Mouse (Mus musculus) CD4-positive, CD25-positive, alpha-beta regulatory T cell, adult 4 months (primary cell): ENCODE measurements around the gene Eif2b5. TPM values are rescaled to one million over a fixed set of nuclear protein-coding genes. Genes with fewer than 3 reads are reported as not detected.
A peak's percentile ranks its signal among the peaks of the same experiment; 100 is the strongest.

Experiments used
- ATAC-seq: one replicate; pipeline ENCODE4 v1.8.0; 2017
- polyA plus RNA-seq, 2 experiments: library from polyadenylated mRNA; unstranded; fragments of 100-300 nt; shearing (Covaris generic); gene quantifications; one replicate each; pipeline ENCODE4 v1.2.1; 2017

Eif2b5 gene
- polyA plus RNA-seq, 2 experiments from 2014 or later = 12.0 to 16.3 TPM

- ATAC-seq = no peak
Observed at GRCm38 (mm10) chr16:20537601-20538320, 39.1 kb downstream of the Eif2b5 start.

GRCm38 (mm10) chr16:20539649-20540048 is 41.0 kb downstream of the Eif2b5 start:
- ATAC-seq = no peak

GRCm38 (mm10) chr16:20540438-20540837 is 41.8 kb downstream of the Eif2b5 start:
- no peak for ATAC-seq

DNA sequence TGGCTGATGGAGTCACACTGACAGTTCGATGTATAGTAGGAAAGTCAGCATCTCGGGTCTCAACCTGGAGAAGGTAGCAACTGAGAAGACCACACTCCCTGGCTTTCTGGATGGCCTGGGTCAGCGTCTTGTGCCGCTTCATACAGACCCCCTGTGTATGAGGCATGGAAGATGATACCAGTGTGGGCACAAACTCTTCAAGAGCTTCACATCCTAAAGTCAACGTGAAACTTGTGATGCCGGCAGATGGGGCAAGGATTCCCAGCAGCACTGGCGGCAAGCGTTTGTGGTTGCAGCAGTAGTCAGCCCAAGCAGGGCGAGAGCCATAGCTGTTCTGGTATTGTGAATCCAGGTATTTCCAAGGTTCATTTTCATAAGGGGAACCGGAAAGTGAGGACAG is 47.1 kb downstream of the Eif2b5 start:
- ATAC-seq = no peak

DNA sequence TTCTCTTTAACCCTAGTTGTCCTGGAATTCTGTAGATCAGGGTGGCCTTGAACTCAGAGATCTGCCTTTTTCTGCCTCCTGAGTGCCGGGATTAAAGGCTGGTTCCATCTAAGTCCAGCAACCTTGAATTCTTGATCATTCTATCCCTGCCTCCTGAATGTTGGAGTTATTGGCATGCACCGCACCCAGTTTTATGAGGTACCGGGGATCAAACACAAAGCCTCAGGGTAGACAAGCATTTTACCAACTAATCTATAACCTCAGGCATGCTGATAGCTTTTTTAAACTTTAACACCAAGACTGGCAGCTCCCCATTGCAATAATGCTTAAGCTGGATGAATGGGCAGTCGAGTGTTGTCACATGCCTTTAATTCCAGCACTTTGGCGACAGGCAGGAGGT is 48.8 kb downstream of the Eif2b5 start:
- ATAC-seq = no peak

DNA sequence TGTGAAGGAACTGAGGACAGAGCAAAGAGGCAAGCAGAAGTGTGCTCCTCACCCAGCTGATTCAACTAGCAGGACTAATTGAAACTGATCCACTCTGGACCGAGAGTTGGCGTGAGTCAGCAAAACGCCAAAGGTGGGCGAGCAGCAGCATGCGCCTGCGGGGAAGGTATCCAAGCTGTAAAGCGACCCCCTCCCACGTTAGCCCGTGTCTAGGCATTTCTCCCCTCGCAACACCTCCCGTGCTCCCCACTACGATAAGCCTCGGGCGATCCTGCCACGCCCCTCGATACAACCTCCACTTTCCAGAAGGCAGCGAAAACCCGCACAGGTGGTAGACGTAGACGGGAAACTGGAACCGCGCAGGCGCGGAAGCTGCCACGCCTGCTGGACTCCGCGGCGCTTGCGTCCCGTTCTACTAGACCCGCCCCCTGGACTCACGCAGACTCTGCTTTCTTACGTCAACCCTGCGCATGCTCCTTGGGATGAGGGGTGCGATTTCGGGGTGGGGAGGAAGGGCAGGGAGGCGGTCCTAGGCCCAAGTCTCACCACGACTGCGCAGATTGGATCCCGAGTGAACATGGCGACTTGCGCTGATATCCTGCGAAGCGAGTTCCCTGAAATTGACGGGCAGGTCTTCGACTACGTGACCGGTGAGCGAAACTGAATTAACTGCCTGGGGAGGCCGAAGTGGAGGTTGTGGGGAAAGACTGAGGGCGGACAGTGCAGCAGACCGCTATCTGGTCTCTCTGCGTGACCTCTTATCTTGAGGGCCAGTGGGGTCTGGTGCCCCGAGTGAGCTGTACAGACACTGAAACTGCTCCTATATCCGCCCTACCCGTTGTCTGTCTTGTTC is 49.7 kb downstream of the Eif2b5 start, which contains the start of gene Abcf3:
TSS of gene Abcf3 (plus strand) at position 482 of the 853 bp plus-strand sequence.
- ATAC-seq = peak; percentile 97

DNA sequence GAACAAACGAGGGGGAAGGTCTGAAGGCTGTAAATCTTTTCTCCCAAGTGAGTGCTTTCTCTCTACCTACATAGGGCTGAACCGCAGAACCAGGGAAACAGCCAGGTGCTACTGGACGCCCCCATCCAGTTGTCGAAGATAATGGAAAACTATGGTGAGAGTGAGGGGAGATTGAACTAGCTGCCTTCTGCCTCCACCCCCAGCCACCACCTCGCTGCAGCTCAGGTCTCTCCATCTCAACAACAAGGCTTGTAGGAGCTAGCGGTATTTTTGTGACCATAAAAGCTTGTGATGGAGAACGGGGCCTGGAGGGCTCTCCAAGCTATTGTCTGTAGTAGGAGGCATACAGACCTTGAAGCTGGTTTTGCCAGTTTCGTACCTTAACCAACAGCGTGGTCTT is 50.5 kb downstream of the Eif2b5 start:
- no peak for ATAC-seq

- ATAC-seq = no peak
Observed at GRCm38 (mm10) chr16:20551691-20552090, 53.1 kb downstream of the Eif2b5 start.

DNA sequence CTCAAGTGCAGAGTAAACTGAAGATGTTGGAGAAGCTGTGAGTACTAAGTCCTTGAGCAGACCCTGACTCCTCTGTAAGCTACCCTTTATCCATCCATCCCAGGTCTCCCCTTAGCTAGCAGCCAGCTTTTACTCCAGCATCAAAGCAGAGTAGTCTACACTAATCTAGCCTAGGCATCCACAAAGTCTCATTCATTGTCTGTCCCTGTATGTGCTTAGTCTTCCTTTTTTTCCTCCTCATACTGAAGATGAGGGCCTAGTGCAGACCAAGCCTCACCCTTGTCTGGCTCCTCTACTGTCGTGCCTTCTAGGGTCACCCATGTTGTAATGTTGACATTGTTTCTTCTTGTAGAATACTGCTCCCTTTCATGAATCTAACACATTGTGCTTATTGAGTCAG is 54.0 kb downstream of the Eif2b5 start:
- no peak for ATAC-seq

- ATAC-seq = no peak
Observed at GRCm38 (mm10) chr16:20555000-20555399, 56.4 kb downstream of the Eif2b5 start.

DNA sequence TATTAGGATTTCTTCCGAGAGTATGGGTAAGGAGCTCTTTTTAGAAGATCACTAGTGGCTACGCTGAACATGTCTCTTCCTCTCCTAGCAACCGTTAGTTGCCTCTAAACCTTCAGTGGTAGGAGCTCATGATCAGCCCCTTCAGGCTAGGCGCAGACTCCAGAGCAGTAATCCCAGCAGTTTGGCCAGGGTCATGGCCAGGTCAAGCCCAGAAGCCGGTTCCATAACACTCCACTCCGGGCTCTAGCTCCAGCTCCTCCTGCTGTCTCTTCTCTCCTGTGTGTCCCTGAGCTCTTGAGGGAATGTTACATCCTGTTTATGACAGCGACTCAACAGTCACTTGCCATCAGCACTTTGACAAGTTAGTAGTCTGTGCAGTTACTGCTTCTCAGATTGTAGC is 58.8 kb downstream of the Eif2b5 start:
- no peak for ATAC-seq

Other genes with a start within 250 kb of the Eif2b5 start
- 10 to 100 TPM; 70.7 to 80.0 TPM for gene Parl, start 196.4 kb upstream of the Eif2b5 start, polyA plus RNA-seq
- not detected for gene Cyp2ab1, start 173.4 kb upstream of the Eif2b5 start, polyA plus RNA-seq
- gene Abcc5, start 72.4 kb upstream of the Eif2b5 start, polyA plus RNA-seq = 10 to 100 TPM; 36.6 to 41.9 TPM
- 10 to 100 TPM; 14.7 to 17.8 TPM for gene Dvl3, start 18.2 kb downstream of the Eif2b5 start, polyA plus RNA-seq
- gene Ap2m1, start 36.7 kb downstream of the Eif2b5 start, polyA plus RNA-seq = 100 to 1,000 TPM; 452 to 618 TPM
- gene Abcf3, start 49.8 kb downstream of the Eif2b5 start, polyA plus RNA-seq = 10 to 100 TPM; 74.2 to 95.0 TPM
- gene Vwa5b2, start 90.7 kb downstream of the Eif2b5 start, polyA plus RNA-seq = under 1 TPM in 1 of 2 experiments, not detected in 1; 0.16 TPM
- 10 to 100 TPM; 18.8 to 21.6 TPM for gene Eef1akmt4, start 112.8 kb downstream of the Eif2b5 start, polyA plus RNA-seq
- gene Gm49333, start 112.8 kb downstream of the Eif2b5 start, polyA plus RNA-seq = not detected
- gene Alg3, start 112.9 kb downstream of the Eif2b5 start, polyA plus RNA-seq = 10 to 100 TPM; 31.9 to 41.6 TPM
- gene Camk2n2, start 122.5 kb downstream of the Eif2b5 start, polyA plus RNA-seq = not detected
- not detected for gene Ece2, start 131.0 kb downstream of the Eif2b5 start, polyA plus RNA-seq
- 100 to 1,000 TPM; 179 to 222 TPM for gene Psmd2, start 152.8 kb downstream of the Eif2b5 start, polyA plus RNA-seq
- 10 to 100 TPM; 56.0 to 66.6 TPM for gene Eif4g1, start 169.5 kb downstream of the Eif2b5 start, polyA plus RNA-seq
- under 1 TPM; 0.34 to 0.59 TPM for gene Fam131a, start 194.4 kb downstream of the Eif2b5 start, polyA plus RNA-seq
- 10 to 100 TPM; 59.3 to 62.4 TPM for gene Polr2h, start 218.8 kb downstream of the Eif2b5 start, polyA plus RNA-seq
- 1 to 10 TPM; 1.4 to 1.7 TPM for gene Clcn2, start 218.9 kb downstream of the Eif2b5 start, polyA plus RNA-seq
- not detected for gene Chrd, start 234.3 kb downstream of the Eif2b5 start, polyA plus RNA-seq
- not detected for gene Thpo, start 235.7 kb downstream of the Eif2b5 start, polyA plus RNA-seq